Mouse (Mus musculus) stomach, postnatal 0 days (tissue): Measurements from ENCODE around the gene Dnaaf5. TPM values are rescaled to one million over a fixed set of nuclear protein-coding genes. Genes with fewer than 3 reads are reported as not detected.

Experiments
- ATAC-seq: fragments of 200-750 bp; cut with Nextera tagmentation; 2 replicates; pipeline ENCODE4 v1.8.0; 2017; ENCODE audit not compliant: low FRiP score, low TSS enrichment
- DNase-seq: peaks from one replicate; pipeline ENCODE4 v3.0.0-alpha.2; 2016; ENCODE audit warnings: low spot score
- H3K27ac ChIP-seq: fragments of 300-500 bp; sonication (generic); replicated peaks from 2 replicates; pipeline ENCODE4 v1.5.1; 2014; ENCODE audit warnings: mild to moderate bottlenecking, control low read depth
- H3K27me3 ChIP-seq: fragments of 300-500 bp; sonication (generic); 2 replicates; pipeline ENCODE4 v1.6.1; 2014; ENCODE audit warnings: low read length; ENCODE audit not compliant: control insufficient read depth, insufficient read depth
- H3K36me3 ChIP-seq: fragments of 300-500 bp; sonication (generic); 2 replicates; pipeline ENCODE4 v1.6.1; 2014; ENCODE audit warnings: low read length, mixed read lengths; ENCODE audit not compliant: control insufficient read depth, insufficient read depth
- H3K4me1 ChIP-seq: fragments of 300-500 bp; sonication (generic); replicated peaks from 2 replicates; pipeline ENCODE4 v1.6.1; 2014; ENCODE audit warnings: antibody characterized with exemption; ENCODE audit not compliant: control insufficient read depth, insufficient read depth
- H3K4me2 ChIP-seq: fragments of 300-500 bp; sonication (generic); replicated peaks from 2 replicates; pipeline ENCODE4 v1.6.1; 2014; ENCODE audit warnings: low read depth, mild to moderate bottlenecking, control low read depth, moderate library complexity
- H3K4me3 ChIP-seq: fragments of 300-500 bp; sonication (generic); 2 replicates; pipeline ENCODE4 v1.5.1; 2014; ENCODE audit warnings: low read depth, low read length, control low read depth
- H3K9ac ChIP-seq: fragments of 300-500 bp; sonication (generic); 2 replicates; pipeline ENCODE4 v1.6.1; 2014; ENCODE audit warnings: mild to moderate bottlenecking, low read length, control low read depth, mixed read lengths
- H3K9me3 ChIP-seq: fragments of 300-500 bp; sonication (generic); 2 replicates; pipeline ENCODE4 v1.6.1; 2016; ENCODE audit warnings: low read length; ENCODE audit not compliant: control insufficient read depth
- CTCF ChIP-seq: IDR thresholded peaks from 2 replicates; pipeline ENCODE4 v1.5.1; 2016; ENCODE audit warnings: antibody characterized with exemption, low read depth, mild to moderate bottlenecking, moderate library complexity
- EP300 ChIP-seq: optimal IDR thresholded peaks from 2 replicates; pipeline ENCODE3; 2016; ENCODE audit warnings: antibody characterized with exemption
- WGBS: fragments of 180-500 bp; shearing (Covaris S2); extraction: QIAGEN DNeasy Blood & Tissue Kit; methylation state at CpG from one replicate; pipeline ENCODE4 v1.1.7; 2014; 5-methylcytosine and 5-hydroxymethylcytosine counted together
- polyA plus RNA-seq: library from polyadenylated mRNA; unstranded; fragments of >200 nt; fragmentation: Nextera tagmentation; extraction: Ambion mirVana; gene quantifications from 2 replicates; pipeline ENCODE4 v1.2.1, GENCODE M21; 2015

Gene Dnaaf5
- polyA plus RNA-seq, 1 experiment from 2014 or later = 1.9 TPM

DNA sequence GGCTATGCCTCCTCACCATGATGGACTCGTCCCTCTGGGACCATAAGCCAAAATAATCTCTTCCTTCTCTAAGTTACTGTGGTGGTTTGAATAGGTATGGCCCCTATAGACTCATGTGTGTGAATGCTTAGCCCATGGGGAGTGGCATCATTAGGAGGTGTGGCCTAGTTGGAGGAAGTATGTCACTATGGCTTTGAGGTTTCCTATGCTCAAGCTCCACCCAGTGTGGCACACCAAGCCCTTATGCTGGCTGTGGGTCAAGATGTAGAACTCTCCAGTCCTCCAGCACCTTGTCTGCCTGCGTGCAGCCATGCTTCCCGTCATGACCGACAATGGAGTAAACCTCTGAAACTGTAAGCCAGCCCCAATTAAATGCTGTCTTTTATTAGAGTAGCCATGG, 4.3 kb upstream of the Dnaaf5 start:
- Histone ChIP-seq H3K9me3 (no peaks in the 10 kb centered on the region), H3K27ac (no peak overlapping the region), H3K36me3 (no peaks in the 10 kb centered on the region), H3K4me2 (no peak overlapping the region), H3K9ac (no peak overlapping the region), H3K27me3 (no peaks in the 10 kb centered on the region), H3K4me1 (0 out of 2 replicates have a peak, but pooled peaks cover under 1% of the 10 kb centered on the region), H3K4me3 (no peak overlapping the region)
- no peak for ATAC-seq
- no peak for DNase-seq
- TF ChIP-seq CTCF (no peak), EP300 (no peak)
- 87% methylated on average over 4 of the region's 4 CpGs for WGBS

- Histone ChIP-seq H3K9ac (no peak overlapping the region), H3K36me3 (no peaks in the 10 kb centered on the region), H3K9me3 (no peaks in the 10 kb centered on the region), H3K4me3 (no peak overlapping the region), H3K4me2 (no peak overlapping the region), H3K27ac (no peak overlapping the region), H3K27me3 (no peaks in the 10 kb centered on the region), H3K4me1 (0 out of 2 replicates have a peak, but pooled peaks cover 2% of the 10 kb centered on the region)
- no peak for DNase-seq
- ATAC-seq = no peak
- TF ChIP-seq EP300 (no peak), CTCF (no peak)
- WGBS = 83% methylated on average over 11 of the region's 11 CpGs
These were observed 3.4 kb upstream of the Dnaaf5 start for GRCm38 (mm10) chr5:139146476-139147075.

- Histone ChIP-seq H3K4me3 (no peak overlapping the region), H3K27ac (peak overlapping the region; percentile 18; the same call in 1 of the 2 replicates), H3K4me2 (no peak overlapping the region), H3K27me3 (no peaks in the 10 kb centered on the region), H3K36me3 (no peaks in the 10 kb centered on the region), H3K4me1 (0 out of 2 replicates have a peak, but pooled peaks cover 2% of the 10 kb centered on the region), H3K9ac (no peak overlapping the region), H3K9me3 (no peaks in the 10 kb centered on the region)
- DNase-seq (no peak), ATAC-seq (no peak)
- 78% methylated on average over 14 of the region's 14 CpGs for WGBS
- no peak for TF ChIP-seq CTCF
- no peak for TF ChIP-seq EP300
These were observed 2.6 kb upstream of the Dnaaf5 start for GRCm38 (mm10) chr5:139147178-139148078.

DNA sequence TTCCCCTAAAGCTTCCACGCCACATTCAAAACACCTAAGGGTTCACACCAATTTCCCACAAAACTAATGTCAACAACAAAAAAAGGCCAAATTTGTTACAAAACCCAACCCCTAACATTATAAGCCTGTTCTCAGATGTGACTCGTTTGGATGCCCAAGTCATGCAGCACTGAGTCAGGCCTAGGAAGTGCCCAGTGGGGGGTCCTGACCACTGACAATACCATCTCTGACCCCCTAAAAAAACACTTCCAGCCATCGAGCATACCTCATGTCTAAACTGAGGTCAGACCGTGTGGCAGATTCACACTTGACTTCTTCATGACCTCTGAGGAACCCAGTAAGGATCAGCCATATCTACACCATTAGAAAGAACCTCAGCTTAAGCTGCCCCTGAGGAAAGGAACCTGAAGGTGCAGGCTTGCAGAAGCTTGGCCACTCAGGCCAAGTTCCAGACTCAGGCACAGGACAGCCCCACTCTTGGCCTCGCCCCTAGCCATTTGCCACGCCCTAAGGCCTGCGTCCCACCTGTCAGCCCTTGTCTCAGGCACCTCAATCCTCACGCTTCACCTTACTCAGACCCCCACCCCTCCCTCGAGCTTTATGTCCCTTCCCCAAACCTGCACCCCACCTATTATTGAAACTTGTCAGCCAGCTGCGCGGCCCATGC, 884 bp upstream of the Dnaaf5 start:
- TF ChIP-seq EP300 (no peak), CTCF (no peak)
- Histone ChIP-seq H3K4me2 (peak overlapping the region; percentile 52), H3K27me3 (no peaks in the 10 kb centered on the region), H3K27ac (peak overlapping the region; percentile 58; the same call in 1 of the 2 replicates), H3K36me3 (peaks cover 4% of the 10 kb centered on the region; the same call in 1 of the 2 replicates), H3K9me3 (no peaks in the 10 kb centered on the region), H3K9ac (no peak overlapping the region), H3K4me1 (0 out of 2 replicates have a peak, but pooled peaks cover 2% of the 10 kb centered on the region), H3K4me3 (peak overlapping the region; percentile 89)
- DNase-seq = no peak
- ATAC-seq = peak; percentile 65
- WGBS = 22% methylated on average over 11 of the region's 11 CpGs

DNA sequence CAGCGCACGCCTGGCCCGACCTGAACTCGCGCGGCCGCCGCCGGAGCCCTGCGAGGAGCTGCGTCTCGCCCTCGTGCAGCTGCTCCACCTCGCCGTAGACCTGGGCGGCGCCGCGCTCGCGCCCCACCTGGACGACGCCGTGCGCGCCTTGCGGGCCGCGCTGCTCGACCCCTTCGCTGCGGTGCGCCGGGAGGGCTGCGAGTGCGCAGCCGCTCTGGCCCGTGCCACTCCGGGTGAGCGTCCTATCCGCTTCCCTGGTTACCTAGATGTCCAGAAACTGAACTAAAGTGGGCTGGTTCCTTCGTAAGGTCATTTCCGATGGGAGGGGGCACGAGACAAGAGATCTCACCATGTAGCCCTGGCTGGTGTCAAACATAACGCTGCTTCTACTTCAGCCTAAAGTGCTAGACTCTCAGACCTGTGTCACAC, 594 bp downstream of the Dnaaf5 start:
- H3K4me2 ChIP-seq = peak overlapping the region; percentile 98
- 0 out of 2 replicates have a peak, but pooled peaks cover 2% of the 10 kb centered on the region for H3K4me1 ChIP-seq
- peak overlapping the region; percentile 56; the same call in 1 of the 2 replicates for H3K27ac ChIP-seq
- WGBS = under 1% methylated on average over 42 of the region's 45 CpGs
- peak overlapping the region; percentile 89 for H3K4me3 ChIP-seq
- H3K36me3 ChIP-seq = peaks cover 11% of the 10 kb centered on the region; the same call in 1 of the 2 replicates
- H3K9ac ChIP-seq = peak overlapping the region; percentile 73
- H3K27me3 ChIP-seq = no peaks in the 10 kb centered on the region
- peak; percentile 70 for DNase-seq
- TF ChIP-seq CTCF (no peak), EP300 (no peak)
- H3K9me3 ChIP-seq = no peaks in the 10 kb centered on the region
- peak; percentile 41 for ATAC-seq
